ENCODE assay signal across 18 mouse cellular contexts in the genomic region with DNA sequence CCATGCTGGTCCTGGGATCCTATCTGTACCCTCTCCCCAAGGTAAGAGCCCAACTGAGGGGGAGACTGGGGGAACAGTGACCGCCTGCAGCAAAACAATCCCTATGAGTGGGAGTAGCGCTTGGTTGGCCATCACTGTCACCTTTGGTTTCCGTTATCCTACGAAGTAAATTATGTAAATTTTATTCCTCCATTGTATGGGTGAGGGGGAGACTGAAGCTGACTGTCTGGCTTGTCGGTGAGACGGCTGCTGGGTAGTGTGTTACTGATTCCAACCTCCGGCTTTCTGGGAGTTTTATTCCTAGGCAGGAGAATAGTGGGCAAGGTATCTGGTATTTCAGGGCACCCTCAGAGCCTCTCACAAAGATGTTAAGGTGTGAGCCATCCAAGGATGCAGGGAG. TPM values are rescaled to one million over a fixed set of nuclear protein-coding genes. Genes with fewer than 3 reads are reported as not detected.
A peak's percentile ranks its signal among the peaks of the same experiment; 100 is the strongest.
DNase-seq lines count a peak whose midpoint lies in the region; ATAC-seq and TF ChIP-seq lines count a peak whose summit lies in the region.
"Had no signal": no experiment of that assay in that cellular context is flagged by ENCODE, and none has a peak within 500 bp of the region (broad histone marks: within the 10 kb centered on the region; RNA-seq: fewer than 3 reads in every experiment).

No protein-coding gene starts in this region.

- no peak overlapping the region for H3K27ac ChIP-seq in forebrain, embryonic 16.5 days (ENCODE audit: low read length)
- no peak overlapping the region for H3K27ac ChIP-seq in forebrain, embryonic 13.5 days
- H3K27ac ChIP-seq in hindbrain, embryonic 10.5 days = peak overlapping the region; percentile 30; the same call in 1 of the 2 replicates
- no peak overlapping the region for H3K27ac ChIP-seq in hindbrain, postnatal 0 days
- H3K27ac ChIP-seq in midbrain, embryonic 11.5 days (ENCODE audit: low read depth, low read length) = no peak overlapping the region
- no peak overlapping the region for H3K27ac ChIP-seq in midbrain, embryonic 15.5 days
- H3K27ac ChIP-seq: embryonic facial prominence, embryonic 13.5 days; hindbrain, embryonic 15.5 days had no signal

- WGBS in forebrain, embryonic 16.5 days = 41% methylated on average over 7 of the region's 7 CpGs
- WGBS in forebrain, embryonic 13.5 days = 59% methylated on average over 7 of the region's 7 CpGs
- 62% methylated on average over 7 of the region's 7 CpGs for WGBS in hindbrain, embryonic 10.5 days
- WGBS in hindbrain, postnatal 0 days = 39% methylated on average over 7 of the region's 7 CpGs
- 56% methylated on average over 7 of the region's 7 CpGs for WGBS in midbrain, embryonic 11.5 days
- 34% methylated on average over 7 of the region's 7 CpGs for WGBS in midbrain, embryonic 15.5 days

- no peak for TF ChIP-seq CTCF in hindbrain, postnatal 0 days (IDR thresholded peaks at IDR 0.05; ENCODE audit: low read depth)

- DNase-seq in hindbrain, embryonic 10.5 days (ENCODE audit: low spot score) = no peak
- no peak for DNase-seq in hindbrain, postnatal 0 days (ENCODE audit: low spot score)
- no peak for DNase-seq in midbrain, embryonic 11.5 days (ENCODE audit: low spot score, missing footprints)
- DNase-seq: adrenal gland, adult 2 months; adrenal gland, postnatal 25 days; cerebellum, adult 18-20 months; cerebellum, adult 9-11 months; cerebellum, postnatal 36 days; gastrocnemius, postnatal 14 days; kidney, adult 18-20 months had no signal

- H3K4me2 ChIP-seq in forebrain, embryonic 16.5 days (ENCODE audit: low read length) = no peak overlapping the region
- no peak overlapping the region for H3K4me2 ChIP-seq in forebrain, embryonic 13.5 days
- no peak overlapping the region for H3K4me2 ChIP-seq in hindbrain, postnatal 0 days (ENCODE audit: low read depth, low read length)
- no peak overlapping the region for H3K4me2 ChIP-seq in midbrain, embryonic 11.5 days
- H3K4me2 ChIP-seq in midbrain, embryonic 15.5 days = no peak overlapping the region
- H3K4me2 ChIP-seq: embryonic facial prominence, embryonic 13.5 days; hindbrain, embryonic 15.5 days had no signal

- no peaks in the 10 kb centered on the region for H3K36me3 ChIP-seq in forebrain, embryonic 16.5 days (ENCODE audit: control insufficient read depth, insufficient read depth)
- H3K36me3 ChIP-seq in forebrain, embryonic 13.5 days (ENCODE audit: poor library complexity, severe bottlenecking) = no peaks in the 10 kb centered on the region
- no peaks in the 10 kb centered on the region for H3K36me3 ChIP-seq in hindbrain, embryonic 10.5 days
- no peaks in the 10 kb centered on the region for H3K36me3 ChIP-seq in hindbrain, postnatal 0 days (ENCODE audit: insufficient read depth, low read length)
- H3K36me3 ChIP-seq in midbrain, embryonic 11.5 days (ENCODE audit: control insufficient read depth, insufficient read depth, low read length) = no peaks in the 10 kb centered on the region
- H3K36me3 ChIP-seq in midbrain, embryonic 15.5 days (replicated peaks) = no peaks in the 10 kb centered on the region
- H3K36me3 ChIP-seq: embryonic facial prominence, embryonic 13.5 days; hindbrain, embryonic 15.5 days had no signal

- H3K4me3 ChIP-seq in forebrain, embryonic 16.5 days (replicated peaks; ENCODE audit: low read length) = no peak overlapping the region
- no peak overlapping the region for H3K4me3 ChIP-seq in forebrain, embryonic 13.5 days
- no peak overlapping the region for H3K4me3 ChIP-seq in hindbrain, embryonic 10.5 days
- H3K4me3 ChIP-seq in hindbrain, postnatal 0 days (ENCODE audit: low read length) = no peak overlapping the region
- no peak overlapping the region for H3K4me3 ChIP-seq in midbrain, embryonic 11.5 days (ENCODE audit: low read depth, low read length)
- H3K4me3 ChIP-seq in midbrain, embryonic 15.5 days = no peak overlapping the region
- H3K4me3 ChIP-seq: embryonic facial prominence, embryonic 13.5 days; hindbrain, embryonic 15.5 days had no signal

- H3K9ac ChIP-seq in forebrain, embryonic 16.5 days (replicated peaks; ENCODE audit: low read depth, low read length) = no peak overlapping the region
- no peak overlapping the region for H3K9ac ChIP-seq in forebrain, embryonic 13.5 days
- H3K9ac ChIP-seq in hindbrain, postnatal 0 days (replicated peaks; ENCODE audit: low read length) = no peak overlapping the region
- no peak overlapping the region for H3K9ac ChIP-seq in midbrain, embryonic 11.5 days (ENCODE audit: low read length)
- no peak overlapping the region for H3K9ac ChIP-seq in midbrain, embryonic 15.5 days
- H3K9ac ChIP-seq: embryonic facial prominence, embryonic 13.5 days; hindbrain, embryonic 15.5 days had no signal

- no peaks in the 10 kb centered on the region for H3K9me3 ChIP-seq in forebrain, embryonic 16.5 days (ENCODE audit: control insufficient read depth, low read length)
- H3K9me3 ChIP-seq in forebrain, embryonic 13.5 days (replicated peaks) = no peaks in the 10 kb centered on the region
- no peaks in the 10 kb centered on the region for H3K9me3 ChIP-seq in hindbrain, embryonic 10.5 days
- no peaks in the 10 kb centered on the region for H3K9me3 ChIP-seq in hindbrain, postnatal 0 days (ENCODE audit: low read length)
- no peaks in the 10 kb centered on the region for H3K9me3 ChIP-seq in midbrain, embryonic 11.5 days (ENCODE audit: control insufficient read depth, low read length)
- no peaks in the 10 kb centered on the region for H3K9me3 ChIP-seq in midbrain, embryonic 15.5 days
- H3K9me3 ChIP-seq: embryonic facial prominence, embryonic 13.5 days; hindbrain, embryonic 15.5 days had no signal

- peak; percentile 50 for ATAC-seq in forebrain, embryonic 16.5 days
- no peak for ATAC-seq in forebrain, embryonic 13.5 days
- ATAC-seq in hindbrain, postnatal 0 days = no peak
- peak; percentile 36; the same call in 1 of the 2 replicates for ATAC-seq in midbrain, embryonic 11.5 days (ENCODE audit: low FRiP score)
- ATAC-seq in midbrain, embryonic 15.5 days (replicated peaks) = no peak
- ATAC-seq: inflammation-experienced regulatory T-cells, adult 6 months had no signal

- H3K27me3 ChIP-seq in forebrain, embryonic 16.5 days (replicated peaks; ENCODE audit: control insufficient read depth, insufficient read depth, low read length) = no peaks in the 10 kb centered on the region
- no peaks in the 10 kb centered on the region for H3K27me3 ChIP-seq in forebrain, embryonic 13.5 days
- no peaks in the 10 kb centered on the region for H3K27me3 ChIP-seq in hindbrain, embryonic 10.5 days (ENCODE audit: insufficient read depth, poor library complexity, severe bottlenecking)
- H3K27me3 ChIP-seq in hindbrain, postnatal 0 days (ENCODE audit: insufficient read depth, low read length) = no peaks in the 10 kb centered on the region
- no peaks in the 10 kb centered on the region for H3K27me3 ChIP-seq in midbrain, embryonic 11.5 days (ENCODE audit: control insufficient read depth, insufficient read depth, low read length)
- H3K27me3 ChIP-seq in midbrain, embryonic 15.5 days (replicated peaks) = no peaks in the 10 kb centered on the region
- H3K27me3 ChIP-seq: embryonic facial prominence, embryonic 13.5 days; hindbrain, embryonic 15.5 days had no signal

- peaks cover 4% of the 10 kb centered on the region; the same call in 1 of the 2 replicates for H3K4me1 ChIP-seq in forebrain, embryonic 16.5 days (replicated peaks; ENCODE audit: control insufficient read depth, insufficient read depth, low read length)
- 0 out of 2 replicates have a peak, but pooled peaks cover 5% of the 10 kb centered on the region for H3K4me1 ChIP-seq in forebrain, embryonic 13.5 days
- H3K4me1 ChIP-seq in hindbrain, embryonic 10.5 days (replicated peaks) = peaks cover 18% of the 10 kb centered on the region
- H3K4me1 ChIP-seq in hindbrain, postnatal 0 days (ENCODE audit: insufficient read depth, low read length) = no peaks in the 10 kb centered on the region
- 0 out of 2 replicates have a peak, but pooled peaks cover 3% of the 10 kb centered on the region for H3K4me1 ChIP-seq in midbrain, embryonic 11.5 days (ENCODE audit: control insufficient read depth, insufficient read depth, low read length)
- H3K4me1 ChIP-seq in midbrain, embryonic 15.5 days = no peaks in the 10 kb centered on the region
- H3K4me1 ChIP-seq: embryonic facial prominence, embryonic 13.5 days; hindbrain, embryonic 15.5 days had no signal

RNA-seq across cellular contexts. Expression of gene Slc26a9, which starts 15.0 kb away (rescaled TPM):
- 0.06 TPM in 1 of 2 replicates, not detected in the other for polyA plus RNA-seq in forebrain, embryonic 16.5 days (2015; fragmentation: Nextera tagmentation; extraction: Ambion mirVana)
- polyA plus RNA-seq in forebrain, embryonic 13.5 days (2015; fragmentation: Nextera tagmentation; extraction: Ambion mirVana) = 0.05 and 0.06 TPM in 2 replicates
- 0.05 and 1.4 TPM in 2 replicates for polyA plus RNA-seq in hindbrain, embryonic 10.5 days (2016; fragmentation: Nextera tagmentation; extraction: Ambion mirVana)
- total RNA-seq in hindbrain, postnatal 0 days (2014; rRNA removed) = 0.07 and 0.37 TPM in 2 replicates
- polyA plus RNA-seq in hindbrain, postnatal 0 days (2015; fragmentation: Nextera tagmentation; extraction: Ambion mirVana) = 0.09 and 0.10 TPM in 2 replicates
- polyA plus RNA-seq in midbrain, embryonic 11.5 days (2014; fragmentation: Nextera tagmentation; extraction: Ambion mirVana) = not detected in 2 replicates
- polyA plus RNA-seq in midbrain, embryonic 15.5 days (2015; fragmentation: Nextera tagmentation; extraction: Ambion mirVana) = 0.05 and 0.08 TPM in 2 replicates
- total RNA-seq: gastrocnemius, postnatal 14 days; granulocyte monocyte progenitor cell, adult 5-6 weeks; heart, postnatal 10 days had no signal
- polyA plus RNA-seq: embryonic facial prominence, embryonic 13.5 days; inflammation-experienced regulatory T-cells, adult 6 months had no signal

RNA-seq across cellular contexts. Expression of gene Pm20d1, which starts 38.4 kb away (rescaled TPM):
- 0.18 and 0.67 TPM in 2 replicates for polyA plus RNA-seq in forebrain, embryonic 16.5 days (2015; fragmentation: Nextera tagmentation; extraction: Ambion mirVana)
- polyA plus RNA-seq in forebrain, embryonic 13.5 days (2015; fragmentation: Nextera tagmentation; extraction: Ambion mirVana) = 0.15 and 0.16 TPM in 2 replicates
- polyA plus RNA-seq in hindbrain, embryonic 10.5 days (2016; fragmentation: Nextera tagmentation; extraction: Ambion mirVana) = 1.4 and 2.2 TPM in 2 replicates
- 0.04 and 0.63 TPM in 2 replicates for total RNA-seq in hindbrain, postnatal 0 days (2014; rRNA removed)
- polyA plus RNA-seq in hindbrain, postnatal 0 days (2015; fragmentation: Nextera tagmentation; extraction: Ambion mirVana) = 0.54 and 0.60 TPM in 2 replicates
- polyA plus RNA-seq in midbrain, embryonic 11.5 days (2014; fragmentation: Nextera tagmentation; extraction: Ambion mirVana) = 0.82 and 1.5 TPM in 2 replicates
- 0.22 and 0.29 TPM in 2 replicates for polyA plus RNA-seq in midbrain, embryonic 15.5 days (2015; fragmentation: Nextera tagmentation; extraction: Ambion mirVana)

Comparison
In these comparisons a context has a peak if more than half of its experiments do, and no peak if none do; other contexts are left out.
1. ATAC-seq: peak in forebrain, embryonic 16.5 days (single experiment) and midbrain, embryonic 11.5 days (single experiment); none in forebrain, embryonic 13.5 days (single experiment), hindbrain, postnatal 0 days (single experiment) and midbrain, embryonic 15.5 days (single experiment).